Mouse (Mus musculus): Measurements from ENCODE around the gene Tmem184c.

DNA sequence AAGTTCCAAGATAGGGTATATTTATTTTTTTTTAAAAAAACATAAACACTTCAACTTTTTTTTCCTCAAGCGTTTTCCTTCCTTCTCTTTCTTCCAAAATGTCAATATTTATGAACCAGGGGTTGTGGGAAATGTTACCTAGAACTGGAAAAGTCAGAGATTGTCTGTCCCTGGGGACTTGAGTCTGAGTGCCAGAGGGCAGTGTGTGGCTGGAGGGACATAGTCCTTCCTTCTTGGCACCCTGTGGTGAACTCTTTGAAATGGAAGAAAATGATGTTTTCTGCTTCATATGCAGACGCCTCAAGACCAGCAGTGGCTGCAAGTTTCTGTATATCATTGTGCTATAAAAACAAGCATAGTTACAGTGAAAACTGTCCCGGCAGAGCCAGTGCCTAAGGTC is 20.2 kb upstream of the Tmem184c start:
- no peak for TF ChIP-seq GABPA (IDR thresholded peaks at IDR 0.05; ENCODE audit: insufficient replicate concordance, low read depth, low read length)
- TF ChIP-seq POLR2A (IDR thresholded peaks at IDR 0.05; ENCODE audit: low read depth, low read length): no peak
- TF ChIP-seq ZKSCAN1 (IDR thresholded peaks at IDR 0.05; ENCODE audit: borderline replicate concordance, low read depth, low read length): no peak
- no peak for TF ChIP-seq BHLHE40 (IDR thresholded peaks at IDR 0.05; ENCODE audit: low read depth, low read length)
- no peak for TF ChIP-seq CTCF (conservative IDR thresholded peaks at IDR 0.05 in 1 of 2, IDR thresholded peaks at IDR 0.05 in 1 of 2; ENCODE audit: low read depth in 2 of 2, low read length in 2 of 2)
- TF ChIP-seq EP300 (IDR thresholded peaks at IDR 0.05; ENCODE audit: low read length): no peak
- no peak for TF ChIP-seq SMC3 (IDR thresholded peaks at IDR 0.05; ENCODE audit: low read depth, low read length)
- TF ChIP-seq PAX5 (IDR thresholded peaks at IDR 0.05; ENCODE audit: low read length): no peak
- no peak for TF ChIP-seq MAX (IDR thresholded peaks at IDR 0.05; ENCODE audit: low read length)
- no peak for TF ChIP-seq TCF12 (IDR thresholded peaks at IDR 0.05; ENCODE audit: low read depth, low read length)
- TF ChIP-seq RAD21 (IDR thresholded peaks at IDR 0.05; ENCODE audit: low read depth, low read length): no peak

Measured in CH12.LX (cell line).